Mouse (Mus musculus): Measurements from ENCODE around the gene Rnh1.

- TF ChIP-seq USF1 (IDR thresholded peaks at IDR 0.05; ENCODE audit: low read depth, low read length), result no peak
- no peak for TF ChIP-seq CTCF (IDR thresholded peaks at IDR 0.05 in 2 of 3, conservative IDR thresholded peaks at IDR 0.05 in 1 of 3; ENCODE audit: control insufficient read depth in 1 of 3, insufficient read depth in 1 of 3, low read depth in 2 of 3, low read length in 3 of 3, poor library complexity in 1 of 3, severe bottlenecking in 1 of 3)
- no peak for TF ChIP-seq TAL1 (IDR thresholded peaks at IDR 0.05; ENCODE audit: low read length)
- TF ChIP-seq BHLHE40 (IDR thresholded peaks at IDR 0.05; ENCODE audit: borderline replicate concordance, low read depth, low read length), result no peak
- TF ChIP-seq JUND (IDR thresholded peaks at IDR 0.05; ENCODE audit: low read depth, low read length), result no peak
- no peak for TF ChIP-seq E2F4 (IDR thresholded peaks at IDR 0.05; ENCODE audit: borderline replicate concordance, low read depth, low read length)
Observed at GRCm38 (mm10) chr7:141155362-141155761, 17.3 kb downstream of the Rnh1 start.

Data from MEL (cell line).